Mouse (Mus musculus) ES-Bruce4 (cell line): ENCODE measurements around the gene Zfp184.

Source experiments
- EP300 ChIP-seq: IDR thresholded peaks from 2 replicates; pipeline ENCODE4 v1.6.1; 2011; ENCODE audit warnings: low read depth, low read length; ENCODE audit not compliant: insufficient read depth
- POLR2A ChIP-seq: IDR thresholded peaks from one replicate; pipeline ENCODE4 v1.8.1; 2011; ENCODE audit warnings: low read length; ENCODE audit not compliant: insufficient read depth

- TF ChIP-seq EP300, result no peak
- no peak for TF ChIP-seq POLR2A
These were observed 24.1 kb upstream of the Zfp184 start for GRCm38 (mm10) chr13:21920681-21921233.
